Mouse (Mus musculus): ENCODE data around the gene Stau1. TPM values are rescaled to one million over a fixed set of nuclear protein-coding genes. Genes with fewer than 3 reads are reported as not detected.

The Stau1 gene
- total and polyA plus RNA-seq, 3 experiments: 14.3 to 48.1 TPM; not detected in 1

- Histone ChIP-seq H3K27me3 (ENCODE audit: control insufficient read depth in 1 of 2, insufficient read depth in 2 of 2, low read length in 2 of 2) (no peaks in the 10 kb centered on the region), H3K4me1 (ENCODE audit: control insufficient read depth in 1 of 2, insufficient read depth in 2 of 2, low read length in 2 of 2) (peaks cover 0 to 6% of the 10 kb centered on the region in 2 experiments; a peak in 3 of 4 replicates), H3K9ac (ENCODE audit: control insufficient read depth, low read depth, low read length, poor library complexity, severe bottlenecking) (no peak overlapping the region), H3K36me3 (ENCODE audit: control insufficient read depth in 1 of 2, insufficient read depth in 2 of 2, low read length in 2 of 2) (peaks cover 0 to 2% of the 10 kb centered on the region in 2 experiments; a peak in 1 of 4 replicates), H3K4me3 (ENCODE audit: control insufficient read depth in 1 of 2, insufficient read depth in 1 of 2, low read depth in 2 of 2, low read length in 2 of 2) (no peak overlapping the region), H3K9me3 (replicated peaks; ENCODE audit: insufficient read depth, low read length) (no peaks in the 10 kb centered on the region), H3K79me2 (ENCODE audit: control insufficient read depth, insufficient read depth, low read length, poor library complexity) (peaks cover under 1% of the 10 kb centered on the region; the same call in 1 of the 2 replicates), H3K27ac (ENCODE audit: control insufficient read depth, low read depth, low read length) (no peak overlapping the region)
- peak; percentile 23 for DNase-seq (ENCODE audit: low read depth, low spot score)
- TF ChIP-seq CTCF (IDR thresholded peaks at IDR 0.05 in 2 of 3, conservative IDR thresholded peaks at IDR 0.05 in 1 of 3; ENCODE audit: control insufficient read depth in 1 of 3, insufficient read depth in 1 of 3, low read depth in 2 of 3, low read length in 3 of 3, poor library complexity in 1 of 3, severe bottlenecking in 1 of 3): peak in 2 of 3 experiments; percentile 5 to 20; a peak in 1 of 6 replicates
- no peak for TF ChIP-seq RCOR1 (IDR thresholded peaks at IDR 0.05; ENCODE audit: low read depth, low read length)
Observed at GRCm38 (mm10) chr2:166900792-166901505, 95.2 kb downstream of the Stau1 start.

- H3K4me1 ChIP-seq (ENCODE audit: control insufficient read depth in 1 of 2, insufficient read depth in 2 of 2, low read length in 2 of 2): no peaks in the 10 kb centered on the region
Observed at GRCm38 (mm10) chr2:166899746-166900145, 96.4 kb downstream of the Stau1 start.

GRCm38 (mm10) chr2:166899161-166899560 lies 96.9 kb downstream of the Stau1 start:
- DNase-seq (ENCODE audit: low read depth, low spot score): peak; percentile 31
- H3K36me3 ChIP-seq (ENCODE audit: control insufficient read depth in 1 of 2, insufficient read depth in 2 of 2, low read length in 2 of 2): no peaks in the 10 kb centered on the region
- TF ChIP-seq CHD2 (IDR thresholded peaks at IDR 0.05; ENCODE audit: low read length) (no peak), POLR2A (IDR thresholded peaks at IDR 0.05; ENCODE audit: control insufficient read depth in 1 of 2, insufficient read depth in 1 of 2, low read depth in 1 of 2, low read length in 2 of 2, poor library complexity in 1 of 2) (no peak), NRF1 (IDR thresholded peaks at IDR 0.05; ENCODE audit: insufficient read depth, low read depth, low read length, poor library complexity, severe bottlenecking) (no peak), POLR2AphosphoS2 (IDR thresholded peaks at IDR 0.05; ENCODE audit: low read length) (no peak), USF1 (IDR thresholded peaks at IDR 0.05; ENCODE audit: low read depth, low read length) (no peak), EP300 (IDR thresholded peaks at IDR 0.05; ENCODE audit: low read depth in 1 of 2, low read length in 2 of 2) (no peak), UBTF (IDR thresholded peaks at IDR 0.05; ENCODE audit: borderline replicate concordance, insufficient read depth, low read depth, low read length) (no peak), TCF12 (IDR thresholded peaks at IDR 0.05; ENCODE audit: low read depth, low read length) (no peak), TBP (IDR thresholded peaks at IDR 0.05; ENCODE audit: low read depth, low read length) (no peak)
- H3K79me2 ChIP-seq (ENCODE audit: control insufficient read depth, insufficient read depth, low read length, poor library complexity): no peaks in the 10 kb centered on the region
- H3K4me1 ChIP-seq (ENCODE audit: control insufficient read depth in 1 of 2, insufficient read depth in 2 of 2, low read length in 2 of 2): no peaks in the 10 kb centered on the region
- no peak overlapping the region for H3K9ac ChIP-seq (ENCODE audit: control insufficient read depth, low read depth, low read length, poor library complexity, severe bottlenecking)
- H3K4me3 ChIP-seq (ENCODE audit: control insufficient read depth in 1 of 2, insufficient read depth in 1 of 2, low read depth in 2 of 2, low read length in 2 of 2): no peak overlapping the region
- no peaks in the 10 kb centered on the region for H3K27me3 ChIP-seq (ENCODE audit: control insufficient read depth in 1 of 2, insufficient read depth in 2 of 2, low read length in 2 of 2)
- H3K9me3 ChIP-seq (replicated peaks; ENCODE audit: insufficient read depth, low read length): no peaks in the 10 kb centered on the region
- no peak overlapping the region for H3K27ac ChIP-seq (ENCODE audit: control insufficient read depth, low read depth, low read length)

More at GRCm38 (mm10) chr2:166899746-166900145, 96.4 kb downstream of the Stau1 start:
- Histone ChIP-seq H3K27ac (ENCODE audit: control insufficient read depth, low read depth, low read length) (no peak overlapping the region), H3K27me3 (ENCODE audit: control insufficient read depth in 1 of 2, insufficient read depth in 2 of 2, low read length in 2 of 2) (no peaks in the 10 kb centered on the region), H3K4me3 (ENCODE audit: control insufficient read depth in 1 of 2, insufficient read depth in 1 of 2, low read depth in 2 of 2, low read length in 2 of 2) (no peak overlapping the region), H3K79me2 (ENCODE audit: control insufficient read depth, insufficient read depth, low read length, poor library complexity) (no peaks in the 10 kb centered on the region), H3K36me3 (ENCODE audit: control insufficient read depth in 1 of 2, insufficient read depth in 2 of 2, low read length in 2 of 2) (no peaks in the 10 kb centered on the region), H3K9ac (ENCODE audit: control insufficient read depth, low read depth, low read length, poor library complexity, severe bottlenecking) (no peak overlapping the region), H3K9me3 (replicated peaks; ENCODE audit: insufficient read depth, low read length) (no peaks in the 10 kb centered on the region)
- TF ChIP-seq GATA1 (IDR thresholded peaks at IDR 0.05; ENCODE audit: low read depth, low read length) (no peak), MYB (IDR thresholded peaks at IDR 0.05; ENCODE audit: low read depth, low read length) (no peak), HCFC1 (IDR thresholded peaks at IDR 0.05; ENCODE audit: low read depth, low read length) (no peak), ZNF384 (IDR thresholded peaks at IDR 0.05; ENCODE audit: low read depth, low read length) (no peak), CHD2 (IDR thresholded peaks at IDR 0.05; ENCODE audit: low read length) (no peak), TBP (IDR thresholded peaks at IDR 0.05; ENCODE audit: low read depth, low read length) (no peak), NRF1 (IDR thresholded peaks at IDR 0.05; ENCODE audit: insufficient read depth, low read depth, low read length, poor library complexity, severe bottlenecking) (no peak), MAZ (IDR thresholded peaks at IDR 0.05; ENCODE audit: low read depth, low read length) (no peak), RAD21 (IDR thresholded peaks at IDR 0.05; ENCODE audit: low read depth, low read length) (no peak), ZKSCAN1 (IDR thresholded peaks at IDR 0.05; ENCODE audit: low read depth, low read length) (no peak), ETS1 (IDR thresholded peaks at IDR 0.05; ENCODE audit: low read depth, low read length) (no peak), MXI1 (IDR thresholded peaks at IDR 0.05; ENCODE audit: low read depth, low read length) (no peak), KAT2A (conservative IDR thresholded peaks at IDR 0.05; ENCODE audit: low read depth, low read length) (no peak), EP300 (IDR thresholded peaks at IDR 0.05; ENCODE audit: low read depth in 1 of 2, low read length in 2 of 2) (no peak), POLR2AphosphoS2 (IDR thresholded peaks at IDR 0.05; ENCODE audit: low read length) (no peak), MAFK (IDR thresholded peaks at IDR 0.05; ENCODE audit: borderline replicate concordance, low read depth, low read length) (no peak)
- no peak for DNase-seq (ENCODE audit: low read depth, low spot score)

Measured in MEL (cell line).